Mouse (Mus musculus) urinary bladder, adult 18-20 months (tissue): ENCODE data around the gene Orm2.
A peak's percentile ranks its signal among the peaks of the same experiment; 100 is the strongest.

Experiments used
- DNase-seq, 2 experiments: peaks; one replicate each; pipeline ENCODE4 v3.0.0; 2022; ENCODE audit warnings: low spot score in 2 of 2, mixed read lengths in 2 of 2

The Orm2 gene

GRCm38 (mm10) chr4:63377483-63377882 is 15.2 kb downstream of the Orm2 start:
- DNase-seq: no peak

DNA sequence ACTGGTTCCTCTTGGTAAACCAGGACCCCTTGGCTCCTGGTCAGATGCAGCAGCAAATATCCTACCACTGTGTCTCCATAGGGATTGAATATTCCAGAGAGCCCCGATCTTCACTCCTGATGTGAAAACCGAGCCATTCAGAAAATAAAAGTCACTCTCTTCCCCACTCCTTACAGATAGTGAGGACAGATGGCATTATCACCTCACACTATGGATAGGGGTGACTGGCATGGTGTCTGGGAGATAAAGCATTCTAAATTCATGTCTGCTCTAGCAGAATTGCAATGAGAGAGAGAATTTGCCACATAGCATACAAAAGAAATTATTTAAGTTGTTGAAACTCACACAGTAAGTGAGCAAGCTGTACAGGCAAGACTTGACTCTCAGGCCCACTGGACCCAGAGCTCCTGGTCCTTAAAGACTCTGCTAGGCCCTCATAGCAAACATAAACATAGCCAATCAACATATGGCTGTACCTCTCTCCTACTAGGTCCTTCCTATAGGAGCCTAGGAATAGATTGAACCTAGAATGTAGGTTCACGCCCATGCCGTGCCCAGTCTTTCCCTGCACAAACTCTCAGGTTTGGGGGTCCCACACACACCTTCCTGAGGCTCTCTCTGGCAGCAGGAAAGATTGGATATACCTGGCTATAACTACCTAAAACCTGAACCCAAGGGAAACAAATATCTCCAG is 20.6 kb downstream of the Orm2 start:
- DNase-seq: no peak

DNA sequence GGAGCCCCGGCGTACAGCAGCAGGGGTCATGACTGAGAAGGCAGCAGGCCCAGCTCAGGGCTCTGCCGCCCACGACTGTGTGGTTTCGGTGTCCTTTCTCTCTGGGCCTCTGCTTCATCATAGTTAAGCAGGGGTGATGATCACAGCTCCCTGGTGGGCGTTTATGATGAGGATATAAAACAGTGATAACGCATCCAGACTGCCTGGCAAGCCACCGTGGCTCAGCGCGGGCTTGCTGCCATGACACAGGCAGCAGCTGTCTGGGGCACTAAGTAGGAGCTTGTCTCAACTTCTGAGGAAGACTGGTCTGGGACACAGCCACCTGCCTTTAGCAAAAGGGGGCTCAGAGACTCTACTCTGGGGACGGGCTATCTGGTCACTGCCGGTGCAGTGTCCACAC is 21.2 kb downstream of the Orm2 start:
- no peak for DNase-seq

DNA sequence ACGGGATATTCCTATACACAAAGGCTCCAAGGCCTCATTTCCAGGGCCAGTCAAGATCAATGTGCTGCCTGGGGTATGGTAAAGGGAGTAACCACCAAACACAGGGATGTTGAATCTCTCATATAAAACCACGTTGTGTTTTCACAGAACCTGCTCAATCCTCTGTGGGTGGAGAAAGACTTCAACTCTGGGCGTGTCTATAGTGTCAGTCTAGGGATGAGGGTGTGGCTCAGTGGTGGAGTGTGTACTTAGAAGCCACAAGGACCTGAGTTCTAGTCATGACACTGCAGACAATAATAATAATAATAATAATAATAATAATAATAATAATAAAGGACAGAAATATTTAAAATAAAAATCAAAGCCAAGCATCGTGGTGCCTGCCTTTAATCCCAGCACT is 22.0 kb downstream of the Orm2 start:
- no peak for DNase-seq

GRCm38 (mm10) chr4:63385253-63385652 is 23.0 kb downstream of the Orm2 start:
- DNase-seq: no peak

DNA sequence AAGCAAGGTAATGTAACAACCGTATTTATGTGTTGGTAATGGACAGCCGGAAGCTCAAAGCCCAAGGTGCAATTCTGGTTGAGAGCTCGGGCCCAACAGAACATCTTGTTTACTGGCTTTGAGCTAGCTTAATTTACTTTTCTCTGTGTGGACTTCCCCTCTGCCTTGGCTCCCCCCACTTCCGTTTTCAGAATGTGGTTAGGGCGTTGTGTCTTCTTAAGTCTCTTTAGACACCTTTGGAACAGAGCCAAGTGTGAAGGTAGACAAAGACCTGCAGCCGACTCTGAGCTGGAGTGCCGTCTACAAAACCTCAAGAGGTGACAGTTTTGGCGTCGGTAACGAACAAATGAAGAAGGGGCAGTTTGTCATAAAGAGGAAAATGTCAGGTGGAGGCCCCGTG is 23.5 kb downstream of the Orm2 start:
- DNase-seq: no peak

- no peak for DNase-seq
Measured at GRCm38 (mm10) chr4:63388029-63388428, 25.8 kb downstream of the Orm2 start.

DNA sequence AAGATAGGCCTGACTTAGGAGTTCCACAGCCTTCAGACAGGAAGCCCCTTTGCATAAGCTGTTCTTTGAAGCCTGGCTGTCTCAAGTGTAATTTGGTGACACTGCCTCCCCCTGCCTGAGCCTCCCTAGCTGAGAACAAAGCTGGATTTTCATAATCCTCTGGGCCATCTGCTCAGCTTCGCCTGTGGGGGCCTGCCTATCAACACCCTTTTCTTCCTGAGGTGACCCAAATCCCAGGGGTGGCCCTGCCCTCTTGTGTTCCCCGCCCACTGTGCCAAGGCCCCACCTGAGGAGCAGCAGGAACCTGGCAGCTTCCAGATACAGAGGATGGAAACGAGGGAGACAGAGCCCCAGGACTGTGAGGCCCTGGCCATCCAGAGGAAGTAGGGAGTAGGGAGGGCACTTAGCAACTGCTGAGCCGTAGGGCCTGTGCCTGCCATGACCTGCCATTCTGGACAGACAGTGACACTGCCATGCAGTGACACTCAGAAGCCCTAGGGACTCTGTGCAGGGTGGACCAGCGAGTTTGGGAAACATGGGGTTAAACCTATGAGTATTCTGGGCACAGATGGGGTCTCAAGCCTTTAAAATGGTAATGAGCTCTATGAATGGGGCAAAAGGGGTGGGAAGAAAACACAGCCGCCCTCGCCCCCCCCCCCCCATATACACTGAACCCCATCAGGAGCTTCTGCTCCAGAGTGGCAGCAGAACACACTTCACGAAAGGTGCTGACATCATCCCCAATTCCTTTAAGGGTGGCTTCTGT is 27.1 kb downstream of the Orm2 start:
- no peak for DNase-seq

- DNase-seq: no peak
Measured at GRCm38 (mm10) chr4:63389887-63390528, 27.8 kb downstream of the Orm2 start.

DNA sequence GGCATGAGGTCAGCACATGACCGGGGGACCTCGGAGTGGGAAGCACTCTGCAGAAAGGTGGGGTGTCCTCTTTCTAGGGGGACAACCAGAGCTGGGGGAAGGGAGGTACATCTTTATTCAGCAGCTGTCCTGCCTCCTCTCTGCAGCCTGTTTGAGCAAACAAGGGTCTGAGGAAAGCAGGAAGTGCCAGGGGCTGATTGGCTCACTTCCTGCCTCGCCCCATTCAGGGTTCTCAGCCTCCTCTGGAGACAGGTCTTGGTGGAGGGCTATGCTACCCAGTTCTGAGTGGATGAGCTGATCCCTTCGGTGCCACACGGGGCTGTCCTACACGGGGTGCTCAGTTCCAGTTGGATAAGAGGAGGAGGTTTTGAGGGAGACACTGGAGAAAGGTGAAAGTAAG is 29.1 kb downstream of the Orm2 start:
- no peak for DNase-seq

GRCm38 (mm10) chr4:63397981-63398537 is 35.8 kb downstream of the Orm2 start:
- no peak for DNase-seq

- no peak for DNase-seq
Measured at GRCm38 (mm10) chr4:63398854-63399609, 36.8 kb downstream of the Orm2 start.

- no peak for DNase-seq
Measured at GRCm38 (mm10) chr4:63399691-63400270, 37.5 kb downstream of the Orm2 start.

GRCm38 (mm10) chr4:63400541-63401306 is 38.5 kb downstream of the Orm2 start:
- DNase-seq: no peak

DNA sequence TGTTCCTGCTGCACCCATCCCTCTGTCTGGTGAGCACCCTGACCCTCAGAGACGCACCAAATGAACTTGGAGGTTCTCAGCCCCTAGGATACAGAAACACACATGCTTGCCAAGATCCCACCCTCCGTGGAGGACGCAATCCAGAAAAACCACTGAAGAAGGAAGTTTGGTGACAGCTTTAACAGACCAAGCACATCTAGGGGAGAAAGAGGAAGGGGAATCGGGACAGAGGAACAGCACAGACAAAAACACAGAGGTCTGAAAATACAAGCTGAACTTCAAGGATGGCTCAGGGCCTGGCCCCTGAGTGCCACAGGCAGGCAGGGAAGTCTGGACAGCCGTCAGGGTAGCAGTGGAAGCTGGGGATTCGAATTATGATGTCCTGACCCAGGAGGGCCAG is 39.4 kb downstream of the Orm2 start:
- no peak for DNase-seq

GRCm38 (mm10) chr4:63402056-63402455 is 39.8 kb downstream of the Orm2 start:
- no peak for DNase-seq

DNA sequence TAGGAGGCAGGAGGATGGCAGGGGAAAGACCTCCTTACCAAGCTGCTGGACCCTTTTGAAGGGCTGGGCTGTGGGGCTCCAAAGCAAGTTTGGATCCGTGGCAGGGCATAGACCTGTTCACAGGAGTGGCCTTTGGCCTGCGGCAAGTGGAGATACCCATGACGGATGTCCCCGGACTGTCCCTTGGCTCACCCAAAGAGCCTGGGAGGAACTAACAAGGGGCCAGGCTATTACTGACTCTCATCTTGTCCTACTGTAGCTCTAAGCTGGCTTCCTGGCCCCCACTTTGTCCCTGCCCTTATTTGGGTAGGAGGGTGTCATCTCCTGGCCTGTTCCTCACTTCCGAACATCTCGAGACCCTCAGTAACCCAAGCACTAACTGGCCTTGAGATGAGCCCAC is 40.3 kb downstream of the Orm2 start:
- DNase-seq: no peak

- peak; percentile 41 to 78 for DNase-seq
Measured at GRCm38 (mm10) chr4:63403040-63403959, 41.1 kb downstream of the Orm2 start, which contains the start of gene Akna. Gene Akna (minus strand): TSS chr4:63403354.

- DNase-seq: no peak
Measured at GRCm38 (mm10) chr4:63404205-63404604, 42.0 kb downstream of the Orm2 start.

DNA sequence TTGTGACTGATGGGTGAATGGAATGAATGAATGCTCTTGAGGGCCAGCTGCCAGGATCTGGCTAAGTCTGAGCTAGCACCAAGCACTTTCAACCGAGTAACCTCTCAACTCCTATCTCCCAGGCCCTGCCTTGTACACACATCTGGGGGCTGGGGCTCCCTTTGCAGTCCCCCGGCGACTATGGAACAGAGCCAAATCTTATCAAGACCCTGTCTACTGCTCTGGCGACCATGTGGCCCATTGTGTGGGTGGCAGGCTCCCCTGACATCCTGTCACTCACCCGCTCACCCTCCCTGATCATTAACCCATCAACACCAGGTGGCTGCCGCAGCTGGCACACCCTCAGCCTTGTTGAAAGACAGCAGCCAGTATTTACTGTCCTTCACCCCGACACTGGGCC is 42.8 kb downstream of the Orm2 start:
- DNase-seq: no peak
